Mouse (Mus musculus): ENCODE results near the gene Kdelr3.

Gene Kdelr3

DNA sequence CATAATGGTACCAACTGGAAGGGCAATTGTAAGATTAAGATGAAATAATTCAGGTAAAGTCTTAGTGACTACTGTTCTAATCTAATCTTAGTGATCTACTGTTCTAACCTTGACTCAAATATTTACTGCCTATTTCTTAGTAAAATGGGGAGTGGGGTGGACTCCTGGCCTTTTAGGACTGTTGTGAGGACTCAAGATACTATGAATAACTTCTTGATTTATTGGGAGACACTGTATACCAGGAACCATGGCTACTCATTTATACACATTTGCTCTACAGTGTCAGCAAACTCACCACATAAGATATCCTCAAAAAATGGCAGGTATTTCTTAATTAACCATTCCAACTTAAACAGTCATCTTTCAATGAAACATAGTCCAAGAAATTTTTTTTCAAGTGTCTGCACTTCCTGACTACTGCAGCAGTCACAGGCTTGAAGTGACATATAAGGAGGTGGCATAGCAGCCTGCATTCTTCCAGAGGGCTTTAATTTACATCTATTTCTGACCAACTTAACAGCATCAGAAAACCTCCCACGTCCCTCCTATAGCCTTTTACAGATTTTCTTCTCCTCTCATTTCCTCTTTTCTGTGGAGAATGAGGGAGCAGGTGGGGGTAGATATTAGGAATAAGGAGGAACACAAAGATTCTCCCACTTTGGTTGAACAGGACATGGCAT lies 59.5 kb downstream of the Kdelr3 start:
- no peak for DNase-seq (ENCODE audit: low spot score)

DNA sequence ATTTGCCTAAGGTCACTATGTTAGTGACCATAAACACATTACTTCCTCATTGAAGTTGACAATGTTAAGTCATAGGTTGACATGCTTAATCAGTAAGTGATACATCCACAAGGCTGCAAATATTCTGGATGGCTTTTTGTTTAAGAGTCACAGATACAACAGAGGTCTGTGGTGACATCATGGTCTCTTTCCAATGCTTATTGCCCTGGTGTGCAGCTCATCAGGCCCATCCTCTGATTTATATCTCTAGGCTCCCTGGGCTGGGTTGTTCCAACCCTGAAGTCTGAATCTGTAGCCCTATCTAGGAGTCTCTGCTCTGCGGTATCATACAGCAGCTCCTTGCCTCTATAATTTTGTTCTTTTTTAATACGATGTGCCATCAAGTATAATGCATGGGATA lies 60.7 kb downstream of the Kdelr3 start:
- no peak for DNase-seq (ENCODE audit: low spot score)

Measured in c-Kit-positive CD71-positive TER-119-positive erythroid progenitor cells, embryonic 14.5 days (primary cell).